Mouse (Mus musculus) brain, embryonic 14.5 days (tissue): ENCODE measurements around the gene Sbf2.

Source experiments
- CTCF ChIP-seq: fragments of 200-500 bp; IDR thresholded peaks from 2 replicates; pipeline ENCODE4 v1.5.1; 2012; ENCODE audit warnings: inconsistent platforms, mild to moderate bottlenecking, moderate library complexity, borderline replicate concordance; ENCODE audit not compliant: insufficient read depth, insufficient read length; ENCODE audit errors: extremely low read depth
- POLR2A ChIP-seq: fragments of 200-500 bp; IDR thresholded peaks from 2 replicates; pipeline ENCODE4 v1.6.1; 2012; ENCODE audit warnings: mild to moderate bottlenecking, inconsistent platforms, borderline replicate concordance; ENCODE audit not compliant: poor library complexity, insufficient read depth, insufficient read length, severe bottlenecking; ENCODE audit errors: extremely low read depth

- TF ChIP-seq CTCF (no peak), POLR2A (no peak)
These were observed 293.6 kb downstream of the Sbf2 start for GRCm38 (mm10) chr7:110321106-110321505.
